Mouse (Mus musculus) stomach, embryonic 16.5 days (tissue): Measurements from ENCODE around the gene Ahnak. TPM values are rescaled to one million over a fixed set of nuclear protein-coding genes. Genes with fewer than 3 reads are reported as not detected.
A peak's percentile ranks its signal among the peaks of the same experiment; 100 is the strongest.
"Not testable (repeated sequence)": the region's sequence is repeated elsewhere in the genome, so short reads cannot be mapped to it uniquely, and the experiment has no call there.

Experiments used
- ATAC-seq: fragments of 200-750 bp; cut with Nextera tagmentation; 2 replicates; pipeline ENCODE4 v1.8.0; 2017; ENCODE audit warnings: moderate number of reproducible peaks, moderate TSS enrichment; ENCODE audit not compliant: insufficient read depth, low FRiP score
- H3K27ac ChIP-seq: fragments of 300-500 bp; sonication (generic); 2 replicates; pipeline ENCODE4 v1.5.1; 2014; ENCODE audit warnings: low read length
- H3K27me3 ChIP-seq: fragments of 300-500 bp; sonication (generic); 2 replicates; pipeline ENCODE4 v1.6.1; 2014; ENCODE audit warnings: low read length, control low read depth, mixed read lengths; ENCODE audit not compliant: control insufficient read depth, insufficient read depth
- H3K36me3 ChIP-seq: fragments of 300-500 bp; sonication (generic); 2 replicates; pipeline ENCODE4 v1.6.1; 2014; ENCODE audit warnings: low read length; ENCODE audit not compliant: control insufficient read depth, insufficient read depth
- H3K4me1 ChIP-seq: fragments of 300-500 bp; sonication (generic); 2 replicates; pipeline ENCODE4 v1.6.1; 2014; ENCODE audit warnings: low read length, control low read depth, mixed read lengths; ENCODE audit not compliant: control insufficient read depth, insufficient read depth
- H3K4me2 ChIP-seq: fragments of 300-500 bp; sonication (generic); 2 replicates; pipeline ENCODE4 v1.6.1; 2014; ENCODE audit warnings: low read depth, low read length, mixed read lengths
- H3K4me3 ChIP-seq: fragments of 300-500 bp; sonication (generic); replicated peaks from 2 replicates; pipeline ENCODE4 v1.5.1; 2014; ENCODE audit warnings: mild to moderate bottlenecking, low read length
- H3K9ac ChIP-seq: fragments of 300-500 bp; sonication (generic); 2 replicates; pipeline ENCODE4 v1.6.1; 2014; ENCODE audit warnings: low read length
- H3K9me3 ChIP-seq: fragments of 300-500 bp; sonication (generic); replicated peaks from 2 replicates; pipeline ENCODE4 v1.6.1; 2016; ENCODE audit warnings: low read length, control low read depth; ENCODE audit not compliant: control insufficient read depth
- WGBS: fragments of 180-500 bp; shearing (Covaris S2); extraction: QIAGEN DNeasy Blood & Tissue Kit; methylation state at CpG from one replicate; pipeline ENCODE4 v1.1.7; 2014; 5-methylcytosine and 5-hydroxymethylcytosine counted together
- polyA plus RNA-seq: library from polyadenylated mRNA; unstranded; fragments of >200 nt; fragmentation: Nextera tagmentation; extraction: Ambion mirVana; gene quantifications from 2 replicates; pipeline ENCODE4 v1.2.1, GENCODE M21; 2015

Ahnak gene
- polyA plus RNA-seq, 1 experiment from 2014 or later, result 46.4 TPM

DNA sequence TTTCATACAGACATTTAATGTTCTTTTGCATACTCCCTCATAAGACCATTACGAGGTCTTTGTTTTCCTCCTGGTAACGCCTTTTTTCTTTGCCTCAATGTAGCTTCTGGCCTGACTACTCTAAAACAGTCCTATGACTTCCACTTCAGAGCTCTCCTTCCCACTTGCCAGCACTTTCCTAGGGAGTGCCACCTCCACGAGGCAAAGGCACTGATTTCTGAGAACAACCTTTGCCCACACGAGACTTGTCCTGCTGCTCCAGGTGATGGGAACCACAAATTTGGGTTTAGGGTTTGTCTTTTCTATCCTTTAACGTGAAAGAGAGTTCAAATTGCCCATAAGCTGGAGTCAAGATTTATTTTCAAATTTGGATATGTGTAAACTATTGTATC lies 22.9 kb upstream of the Ahnak start:
- H3K36me3 ChIP-seq, result peaks cover 29% of the 10 kb centered on the region
- peak overlapping the region; percentile 92 for H3K27ac ChIP-seq
- no peak for ATAC-seq
- 29% methylated on average over 5 of the region's 5 CpGs for WGBS
- peaks cover 13% of the 10 kb centered on the region for H3K4me1 ChIP-seq
- no peaks in the 10 kb centered on the region for H3K9me3 ChIP-seq
- H3K27me3 ChIP-seq, result no peaks in the 10 kb centered on the region
- peak overlapping the region; percentile 66 for H3K4me2 ChIP-seq
- peak overlapping the region; percentile 74 for H3K9ac ChIP-seq
- peak overlapping the region; percentile 54 for H3K4me3 ChIP-seq

DNA sequence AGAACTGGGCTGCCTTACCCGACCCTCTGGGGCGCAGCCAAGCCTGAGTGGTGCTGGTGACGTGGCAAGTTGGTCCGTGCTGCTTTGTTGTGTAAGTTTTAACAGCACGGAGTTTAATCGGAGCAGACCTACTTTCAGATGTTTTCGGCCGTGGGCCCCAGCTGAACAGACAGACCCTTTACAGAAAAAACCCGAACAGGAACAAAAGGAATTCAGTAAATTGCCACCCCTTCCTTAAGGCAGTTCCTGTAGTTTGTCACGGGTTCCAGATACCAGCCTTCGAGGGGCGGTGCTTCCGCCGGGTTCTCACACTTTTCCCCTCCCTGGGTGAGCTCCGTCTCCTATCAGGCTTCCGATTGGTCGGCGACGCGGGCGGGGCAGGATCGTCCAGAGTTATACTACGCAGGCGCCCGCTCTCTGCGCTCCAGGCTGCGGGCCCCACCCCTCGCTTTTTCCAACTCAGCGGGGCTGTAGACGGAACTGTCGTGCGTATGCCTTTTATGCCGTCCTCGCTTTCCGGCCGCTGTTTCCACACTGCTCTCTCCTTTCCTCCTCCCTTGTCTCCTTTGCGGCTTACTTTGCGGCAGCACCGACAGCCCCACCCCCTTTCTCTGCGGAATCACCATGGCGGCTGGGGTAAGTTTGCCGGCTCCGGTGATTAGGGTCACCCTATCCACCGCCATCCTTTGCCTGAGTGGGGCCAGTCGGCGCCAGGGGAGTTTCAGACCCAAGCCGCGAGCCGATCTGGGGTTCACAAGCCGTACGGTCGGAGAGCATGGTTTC lies 22.3 kb upstream of the Ahnak start, which contains the start of gene Eef1g:
Gene Eef1g (plus strand): TSS at position 452 of the 783 bp plus-strand sequence.
- peaks cover 30% of the 10 kb centered on the region for H3K36me3 ChIP-seq

DNA sequence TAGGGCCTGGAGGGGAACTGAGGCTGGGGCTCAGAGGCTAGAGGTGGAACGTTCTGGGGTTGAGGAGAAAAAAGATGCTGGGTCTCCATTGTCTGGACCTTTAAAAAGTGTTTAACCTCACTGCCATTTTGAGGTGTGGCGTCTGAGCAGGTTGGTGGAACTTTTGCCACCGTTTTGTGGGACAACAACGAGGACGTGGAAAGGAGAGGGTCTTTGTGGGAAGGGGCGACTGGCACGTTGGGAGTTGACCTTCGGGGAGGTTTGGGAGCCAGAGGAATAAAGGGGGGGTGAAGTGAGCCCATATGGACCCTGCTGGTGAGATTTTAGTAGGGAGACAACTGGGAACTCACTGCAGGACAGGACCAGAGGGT lies 21.7 kb upstream of the Ahnak start:
- Histone ChIP-seq H3K27ac (peak overlapping the region; percentile 82), H3K4me3 (peak overlapping the region; percentile 73), H3K27me3 (no peaks in the 10 kb centered on the region), H3K9me3 (no peaks in the 10 kb centered on the region), H3K4me2 (peak overlapping the region; percentile 60), H3K9ac (peak overlapping the region; percentile 83), H3K36me3 (peaks cover 33% of the 10 kb centered on the region), H3K4me1 (peaks cover 13% of the 10 kb centered on the region)
- no peak for ATAC-seq
- WGBS, result under 1% methylated on average over 8 of the region's 8 CpGs

More for the DNA sequence above, 22.3 kb upstream of the Ahnak start, which contains the start of gene Eef1g:
- ATAC-seq, result peak; percentile 99
- Histone ChIP-seq H3K4me1 (peaks cover 13% of the 10 kb centered on the region), H3K9me3 (no peaks in the 10 kb centered on the region), H3K27me3 (no peaks in the 10 kb centered on the region), H3K27ac (peak within 1 kb of the TSS; percentile 92), H3K4me2 (peak within 1 kb of the TSS; percentile 66), H3K4me3 (peak within 1 kb of the TSS; percentile 73), H3K9ac (peak within 1 kb of the TSS; percentile 83)
- WGBS, result under 1% methylated on average over 52 of the region's 52 CpGs

DNA sequence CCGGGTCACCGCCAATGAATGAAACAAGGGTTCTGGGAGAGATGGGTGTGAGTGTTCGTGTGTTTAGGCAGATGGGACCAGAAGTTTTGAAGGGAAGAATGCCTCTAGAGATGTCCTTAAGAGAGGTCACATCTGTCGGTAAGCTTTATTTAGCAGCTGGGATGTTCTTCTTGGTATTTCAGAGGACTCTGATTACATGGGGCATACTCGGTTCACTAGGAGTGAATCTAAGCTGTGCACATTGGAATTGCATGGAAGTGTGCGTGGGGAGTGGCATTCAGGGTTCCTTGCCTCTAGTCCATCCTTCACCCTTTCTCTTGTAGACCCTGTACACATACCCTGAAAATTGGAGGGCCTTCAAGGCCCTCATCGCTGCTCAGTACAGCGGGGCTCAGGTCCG lies 21.2 kb upstream of the Ahnak start:
- Histone ChIP-seq H3K4me3 (peak overlapping the region; percentile 73), H3K27ac (0 out of 2 replicates have a peak overlapping the region, but pooled peaks have one; percentile 9), H3K4me1 (peaks cover 13% of the 10 kb centered on the region), H3K9me3 (no peaks in the 10 kb centered on the region), H3K9ac (peak overlapping the region; percentile 83), H3K4me2 (peak overlapping the region; percentile 60), H3K36me3 (peaks cover 33% of the 10 kb centered on the region), H3K27me3 (no peaks in the 10 kb centered on the region)
- WGBS, result 7% methylated on average over 9 of the region's 9 CpGs
- ATAC-seq, result no peak

DNA sequence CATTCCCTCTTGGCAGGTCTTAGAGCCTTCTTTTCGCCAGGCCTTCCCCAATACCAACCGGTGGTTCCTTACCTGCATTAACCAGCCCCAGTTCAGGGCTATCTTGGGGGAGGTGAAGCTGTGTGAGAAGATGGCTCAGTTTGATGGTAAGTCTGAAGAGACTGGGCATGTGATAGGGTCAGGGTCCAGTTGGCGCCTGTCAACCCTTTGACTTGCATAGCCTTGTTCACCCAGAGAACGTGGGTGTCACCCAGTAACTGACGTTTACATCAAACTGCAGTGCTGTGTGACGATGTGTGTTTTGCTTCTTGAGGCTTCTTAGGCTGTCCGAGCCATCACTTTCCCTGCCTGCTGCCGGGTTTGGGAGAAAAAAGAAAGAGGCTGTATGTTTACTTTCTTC lies 16.6 kb upstream of the Ahnak start:
- Histone ChIP-seq H3K4me1 (peaks cover 10% of the 10 kb centered on the region; the same call in 1 of the 2 replicates), H3K36me3 (peaks cover 38% of the 10 kb centered on the region)
- H3K4me3 ChIP-seq, H3K27ac ChIP-seq, ATAC-seq, H3K9me3 ChIP-seq, H3K9ac ChIP-seq, H3K27me3 ChIP-seq, H3K4me2 ChIP-seq: not testable (repeated sequence)
- WGBS, result 75% methylated on average over 8 of the region's 8 CpGs

DNA sequence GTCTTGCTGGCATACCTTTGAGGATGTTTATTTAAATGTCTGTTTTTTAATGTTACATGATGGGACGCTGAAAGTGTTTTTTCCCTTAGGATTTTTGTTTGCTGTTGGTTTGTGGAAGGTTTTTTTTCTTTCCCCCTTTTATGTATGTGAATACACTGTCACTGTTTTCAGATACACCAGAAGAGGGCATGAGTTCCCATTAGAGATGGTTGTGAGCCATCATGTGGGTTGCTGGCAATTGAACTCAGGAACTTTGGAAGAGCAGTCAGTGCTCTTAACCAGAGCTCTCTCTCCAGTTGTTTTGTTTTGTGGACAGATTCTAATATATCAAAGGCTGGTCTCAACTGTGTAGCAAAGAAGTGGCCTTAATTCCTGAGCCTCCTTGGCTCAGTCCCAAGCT lies 14.4 kb upstream of the Ahnak start:
- no peaks in the 10 kb centered on the region for H3K27me3 ChIP-seq
- no peak overlapping the region for H3K27ac ChIP-seq
- no peak for ATAC-seq

DNA sequence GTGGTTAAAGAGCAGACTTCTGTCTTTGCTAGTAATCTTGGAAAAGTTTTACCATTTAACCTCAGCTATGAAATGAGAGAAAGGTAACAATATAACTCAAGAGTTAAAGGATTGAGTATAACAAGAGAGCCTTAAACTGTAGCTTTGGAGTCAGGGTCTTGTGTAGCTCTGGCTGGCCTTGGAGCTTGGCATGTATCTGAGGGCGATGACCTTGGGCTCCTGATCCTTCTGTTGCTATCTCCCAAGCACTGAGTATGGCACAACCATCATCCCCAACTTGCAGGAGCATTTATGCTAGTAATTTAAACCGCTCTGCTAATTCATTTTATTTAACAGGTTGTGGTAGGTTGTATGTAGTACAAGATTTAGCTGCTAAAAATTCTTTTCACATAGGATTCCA lies 13.6 kb upstream of the Ahnak start:
- no peak overlapping the region for H3K27ac ChIP-seq
- H3K9ac ChIP-seq, result no peak overlapping the region
- no peak overlapping the region for H3K4me3 ChIP-seq
- H3K27me3 ChIP-seq, result no peaks in the 10 kb centered on the region
- peaks cover 9% of the 10 kb centered on the region; the same call in 1 of the 2 replicates for H3K4me1 ChIP-seq
- peaks cover 54% of the 10 kb centered on the region for H3K36me3 ChIP-seq
- ATAC-seq, result no peak
- WGBS, result 94% methylated on average over 2 of the region's 2 CpGs
- H3K9me3 ChIP-seq, result no peaks in the 10 kb centered on the region
- H3K4me2 ChIP-seq, result no peak overlapping the region

More for the DNA sequence above, 14.4 kb upstream of the Ahnak start:
- 87% methylated on average over 1 of the region's 1 CpGs for WGBS
- Histone ChIP-seq H3K4me1 (peaks cover 4% of the 10 kb centered on the region; the same call in 1 of the 2 replicates), H3K36me3 (peaks cover 58% of the 10 kb centered on the region), H3K9me3 (no peaks in the 10 kb centered on the region), H3K4me2 (no peak overlapping the region), H3K4me3 (no peak overlapping the region), H3K9ac (no peak overlapping the region)

DNA sequence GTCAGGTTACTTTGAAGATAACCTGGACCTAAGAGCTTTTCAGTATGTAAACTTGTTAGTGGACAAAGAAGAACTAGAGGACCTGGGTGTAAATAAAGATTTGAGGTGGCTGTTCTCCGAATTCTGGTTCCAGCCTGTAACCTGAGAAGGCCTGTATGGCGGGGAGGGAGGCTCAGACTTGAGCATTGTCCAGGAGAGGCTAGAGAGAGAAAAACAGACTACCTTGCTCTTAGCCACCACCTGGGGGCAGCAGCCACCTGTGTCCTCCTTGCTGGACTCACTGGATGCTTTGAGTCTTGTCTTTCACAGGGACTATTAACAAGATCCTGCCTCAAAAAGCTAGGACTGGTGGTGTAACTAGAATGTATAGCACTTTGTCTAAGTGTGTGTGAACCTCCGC lies 12.5 kb upstream of the Ahnak start:
- Histone ChIP-seq H3K9ac (no peak overlapping the region), H3K4me3 (no peak overlapping the region), H3K36me3 (peaks cover 46% of the 10 kb centered on the region), H3K4me1 (peaks cover 13% of the 10 kb centered on the region; the same call in 1 of the 2 replicates), H3K27me3 (no peaks in the 10 kb centered on the region), H3K9me3 (no peaks in the 10 kb centered on the region), H3K27ac (no peak overlapping the region), H3K4me2 (no peak overlapping the region)
- peak; percentile 78; the same call in 1 of the 2 replicates for ATAC-seq
- WGBS, result 43% methylated on average over 3 of the region's 3 CpGs

DNA sequence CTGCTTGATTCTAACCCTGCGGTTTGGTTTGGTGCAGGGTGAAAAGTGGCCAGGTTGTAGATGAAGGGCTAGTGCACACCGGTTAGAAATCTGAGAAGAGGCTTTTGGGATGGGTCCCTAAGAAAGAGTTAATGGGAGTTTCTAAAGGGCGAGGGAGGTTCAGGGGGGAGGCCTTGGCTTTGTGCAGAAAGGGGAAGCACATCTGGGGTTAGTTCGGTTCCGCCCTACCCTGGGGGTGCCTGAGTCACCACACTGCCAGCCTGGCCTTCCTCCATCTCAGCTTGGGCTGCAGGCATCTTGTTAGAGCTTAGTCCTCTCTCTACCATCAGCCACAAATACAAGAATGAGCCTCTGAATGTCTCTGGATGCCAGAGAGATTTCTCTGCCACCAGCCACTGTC lies 8.3 kb upstream of the Ahnak start:
- no peak overlapping the region for H3K4me2 ChIP-seq
- 48% methylated on average over 5 of the region's 5 CpGs for WGBS
- no peaks in the 10 kb centered on the region for H3K27me3 ChIP-seq
- H3K4me1 ChIP-seq, result peaks cover 52% of the 10 kb centered on the region
- no peak overlapping the region for H3K4me3 ChIP-seq
- H3K36me3 ChIP-seq, result peaks cover 25% of the 10 kb centered on the region
- ATAC-seq, result no peak
- no peak overlapping the region for H3K9ac ChIP-seq
- H3K9me3 ChIP-seq, result no peaks in the 10 kb centered on the region
- peak overlapping the region; percentile 74 for H3K27ac ChIP-seq
